Mouse (Mus musculus): ENCODE results near the gene Tle6. TPM values are rescaled to one million over a fixed set of nuclear protein-coding genes. Genes with fewer than 3 reads are reported as not detected.

Gene Tle6
- polyA plus RNA-seq, 1 experiment from 2014 or later, result 3.9 TPM

DNA sequence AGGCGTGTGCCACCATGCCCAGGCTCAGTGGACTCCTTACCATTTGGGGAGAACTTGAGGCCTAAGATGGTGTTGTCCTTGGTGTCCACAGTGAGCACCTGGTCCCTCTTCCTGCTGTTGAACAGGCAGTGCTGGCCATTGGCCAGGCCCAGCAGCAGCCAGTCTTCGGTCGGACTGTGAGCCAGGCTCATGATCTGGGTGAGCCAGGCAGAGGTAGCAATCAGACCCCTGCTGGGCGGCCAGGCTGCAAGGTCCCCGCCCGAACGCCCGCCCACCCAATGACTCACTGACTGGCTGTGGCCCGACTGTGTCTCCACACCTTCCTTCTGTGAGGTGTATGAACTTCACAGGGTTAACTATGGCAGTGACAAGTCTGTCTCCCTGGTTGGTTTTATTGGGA, 9.0 kb downstream of the Tle6 start:
- Histone ChIP-seq H3K9ac (ENCODE audit: low read length) (no peak overlapping the region), H3K27ac (ENCODE audit: low read depth, low read length) (no peak overlapping the region), H3K9me3 (ENCODE audit: control insufficient read depth, low read length) (no peaks in the 10 kb centered on the region), H3K36me3 (ENCODE audit: control insufficient read depth, insufficient read depth, low read length) (no peaks in the 10 kb centered on the region), H3K4me3 (ENCODE audit: low read depth, low read length) (no peak overlapping the region), H3K4me2 (ENCODE audit: low read depth, low read length, severe bottlenecking) (no peak overlapping the region), H3K27me3 (ENCODE audit: control insufficient read depth, insufficient read depth, low read length) (peaks cover 31% of the 10 kb centered on the region), H3K4me1 (replicated peaks; ENCODE audit: control insufficient read depth, insufficient read depth, low read length) (peaks cover 11% of the 10 kb centered on the region)
- no peak for DNase-seq (ENCODE audit: low spot score)
- no peak for ATAC-seq (replicated peaks; ENCODE audit: low FRiP score)
- 67% methylated on average over 9 of the region's 9 CpGs for WGBS

GRCm38 (mm10) chr10:81588739-81589138, 12.1 kb downstream of the Tle6 start:
- no peak overlapping the region for H3K9ac ChIP-seq (ENCODE audit: low read length)
- H3K27ac ChIP-seq (ENCODE audit: low read depth, low read length), result no peak overlapping the region
- no peaks in the 10 kb centered on the region for H3K4me1 ChIP-seq (replicated peaks; ENCODE audit: control insufficient read depth, insufficient read depth, low read length)
- no peak overlapping the region for H3K4me2 ChIP-seq (ENCODE audit: low read depth, low read length, severe bottlenecking)
- 62% methylated on average over 7 of the region's 7 CpGs for WGBS
- no peaks in the 10 kb centered on the region for H3K36me3 ChIP-seq (ENCODE audit: control insufficient read depth, insufficient read depth, low read length)
- no peak for ATAC-seq (replicated peaks; ENCODE audit: low FRiP score)
- no peak overlapping the region for H3K4me3 ChIP-seq (ENCODE audit: low read depth, low read length)
- no peak for DNase-seq (ENCODE audit: low spot score)
- H3K27me3 ChIP-seq (ENCODE audit: control insufficient read depth, insufficient read depth, low read length), result peaks cover 4% of the 10 kb centered on the region
- H3K9me3 ChIP-seq (ENCODE audit: control insufficient read depth, low read length), result no peaks in the 10 kb centered on the region

DNA sequence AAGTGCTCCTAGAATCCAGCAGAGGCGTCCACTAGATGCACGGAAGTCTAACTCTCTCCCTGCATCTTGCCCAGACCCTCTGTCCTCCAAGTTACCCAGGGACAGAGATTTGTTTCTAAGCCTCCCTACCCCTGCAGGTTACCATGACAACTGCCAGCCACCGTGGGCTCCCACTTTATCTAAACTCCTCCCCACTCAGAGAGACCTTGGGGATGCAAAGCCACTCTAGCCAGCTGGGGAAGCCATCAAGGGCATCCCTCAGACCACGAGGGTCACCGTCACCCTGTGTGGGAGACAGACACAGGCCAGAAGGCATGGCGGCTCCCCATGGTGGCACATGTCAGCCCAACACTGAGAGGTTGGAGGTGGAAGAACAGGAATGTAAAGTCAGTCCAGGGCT, 17.5 kb downstream of the Tle6 start:
- Histone ChIP-seq H3K27me3 (ENCODE audit: control insufficient read depth, insufficient read depth, low read length) (peaks cover 12% of the 10 kb centered on the region; the same call in 1 of the 2 replicates), H3K9me3 (ENCODE audit: control insufficient read depth, low read length) (no peaks in the 10 kb centered on the region), H3K4me1 (replicated peaks; ENCODE audit: control insufficient read depth, insufficient read depth, low read length) (peaks cover 4% of the 10 kb centered on the region; the same call in 1 of the 2 replicates), H3K36me3 (ENCODE audit: control insufficient read depth, insufficient read depth, low read length) (no peaks in the 10 kb centered on the region), H3K4me3 (ENCODE audit: low read depth, low read length) (no peak overlapping the region), H3K4me2 (ENCODE audit: low read depth, low read length, severe bottlenecking) (no peak overlapping the region), H3K27ac (ENCODE audit: low read depth, low read length) (no peak overlapping the region), H3K9ac (ENCODE audit: low read length) (no peak overlapping the region)
- WGBS, result 52% methylated on average over 6 of the region's 6 CpGs
- no peak for ATAC-seq (replicated peaks; ENCODE audit: low FRiP score)
- DNase-seq (ENCODE audit: low spot score), result no peak

GRCm38 (mm10) chr10:81580441-81581070, 20.3 kb downstream of the Tle6 start:
- no peaks in the 10 kb centered on the region for H3K36me3 ChIP-seq (ENCODE audit: control insufficient read depth, insufficient read depth, low read length)
- no peak overlapping the region for H3K27ac ChIP-seq (ENCODE audit: low read depth, low read length)
- ATAC-seq (replicated peaks; ENCODE audit: low FRiP score) (no peak), DNase-seq (ENCODE audit: low spot score) (no peak)
- H3K4me2 ChIP-seq (ENCODE audit: low read depth, low read length, severe bottlenecking), result no peak overlapping the region
- peaks cover 27% of the 10 kb centered on the region for H3K27me3 ChIP-seq (ENCODE audit: control insufficient read depth, insufficient read depth, low read length)
- H3K4me1 ChIP-seq (replicated peaks; ENCODE audit: control insufficient read depth, insufficient read depth, low read length), result peaks cover 9% of the 10 kb centered on the region
- no peak overlapping the region for H3K4me3 ChIP-seq (ENCODE audit: low read depth, low read length)
- 63% methylated on average over 25 of the region's 25 CpGs for WGBS
- H3K9me3 ChIP-seq (ENCODE audit: control insufficient read depth, low read length), result no peaks in the 10 kb centered on the region
- no peak overlapping the region for H3K9ac ChIP-seq (ENCODE audit: low read length)

DNA sequence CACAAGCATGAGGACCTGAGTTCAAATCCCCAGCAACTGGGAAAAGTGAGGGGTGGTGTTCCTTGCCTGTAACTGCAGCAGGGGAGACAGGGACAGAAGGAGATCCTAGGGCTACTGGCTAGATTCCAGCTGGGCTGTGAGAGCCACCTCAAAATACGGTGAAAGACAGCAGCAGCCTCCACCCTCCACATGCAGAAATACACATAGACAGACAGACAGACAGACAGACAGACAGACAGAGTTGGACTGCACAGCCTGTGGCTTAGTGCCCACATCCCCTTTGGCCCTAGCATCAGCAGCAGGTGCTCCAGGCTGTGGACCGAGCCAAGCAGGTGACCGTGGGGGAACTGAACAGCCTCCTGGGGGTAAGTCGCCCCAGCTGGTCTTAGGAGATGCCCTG, 20.9 kb downstream of the Tle6 start:
- H3K4me1 ChIP-seq (replicated peaks; ENCODE audit: control insufficient read depth, insufficient read depth, low read length), result peaks cover 13% of the 10 kb centered on the region
- H3K27ac ChIP-seq (ENCODE audit: low read depth, low read length), result no peak overlapping the region

GRCm38 (mm10) chr10:81575695-81576094, 25.2 kb downstream of the Tle6 start:
- Histone ChIP-seq H3K4me3 (ENCODE audit: low read depth, low read length) (peak overlapping the region; percentile 39), H3K4me1 (replicated peaks; ENCODE audit: control insufficient read depth, insufficient read depth, low read length) (peaks cover 27% of the 10 kb centered on the region), H3K9ac (ENCODE audit: low read length) (peak overlapping the region; percentile 53), H3K27me3 (ENCODE audit: control insufficient read depth, insufficient read depth, low read length) (peaks cover 59% of the 10 kb centered on the region), H3K36me3 (ENCODE audit: control insufficient read depth, insufficient read depth, low read length) (no peaks in the 10 kb centered on the region), H3K4me2 (ENCODE audit: low read depth, low read length, severe bottlenecking) (peak overlapping the region; percentile 54), H3K27ac (ENCODE audit: low read depth, low read length) (no peak overlapping the region), H3K9me3 (ENCODE audit: control insufficient read depth, low read length) (no peaks in the 10 kb centered on the region)
- 2% methylated on average over 6 of the region's 6 CpGs for WGBS
- no peak for DNase-seq (ENCODE audit: low spot score)
- ATAC-seq (replicated peaks; ENCODE audit: low FRiP score), result no peak

More for the DNA sequence above, 20.9 kb downstream of the Tle6 start:
- no peak for ATAC-seq (replicated peaks; ENCODE audit: low FRiP score)
- Histone ChIP-seq H3K9me3 (ENCODE audit: control insufficient read depth, low read length) (no peaks in the 10 kb centered on the region), H3K4me2 (ENCODE audit: low read depth, low read length, severe bottlenecking) (no peak overlapping the region), H3K4me3 (ENCODE audit: low read depth, low read length) (no peak overlapping the region), H3K9ac (ENCODE audit: low read length) (no peak overlapping the region), H3K27me3 (ENCODE audit: control insufficient read depth, insufficient read depth, low read length) (peaks cover 33% of the 10 kb centered on the region), H3K36me3 (ENCODE audit: control insufficient read depth, insufficient read depth, low read length) (no peaks in the 10 kb centered on the region)
- 60% methylated on average over 4 of the region's 4 CpGs for WGBS
- DNase-seq (ENCODE audit: low spot score), result no peak

GRCm38 (mm10) chr10:81575208-81575631, 25.7 kb downstream of the Tle6 start:
- 0% methylated on average over 30 of the region's 30 CpGs for WGBS
- Histone ChIP-seq H3K27ac (ENCODE audit: low read depth, low read length) (no peak overlapping the region), H3K4me3 (ENCODE audit: low read depth, low read length) (peak overlapping the region; percentile 39), H3K9ac (ENCODE audit: low read length) (peak overlapping the region; percentile 53), H3K27me3 (ENCODE audit: control insufficient read depth, insufficient read depth, low read length) (peaks cover 59% of the 10 kb centered on the region), H3K4me1 (replicated peaks; ENCODE audit: control insufficient read depth, insufficient read depth, low read length) (peaks cover 30% of the 10 kb centered on the region), H3K9me3 (ENCODE audit: control insufficient read depth, low read length) (no peaks in the 10 kb centered on the region), H3K4me2 (ENCODE audit: low read depth, low read length, severe bottlenecking) (peak overlapping the region; percentile 54), H3K36me3 (ENCODE audit: control insufficient read depth, insufficient read depth, low read length) (no peaks in the 10 kb centered on the region)
- no peak for DNase-seq (ENCODE audit: low spot score)
- ATAC-seq (replicated peaks; ENCODE audit: low FRiP score), result no peak

GRCm38 (mm10) chr10:81574081-81575056, 26.5 kb downstream of the Tle6 start, which contains the start of gene Tle2:
Gene Tle2 (plus strand): TSS chr10:81574561.
- DNase-seq (ENCODE audit: low spot score), result no peak
- 19% methylated on average over 10 of the region's 10 CpGs for WGBS

More at GRCm38 (mm10) chr10:81574081-81575056, 26.5 kb downstream of the Tle6 start, which contains the start of gene Tle2:
- peak within 1 kb of the TSS; percentile 54 for H3K4me2 ChIP-seq (ENCODE audit: low read depth, low read length, severe bottlenecking)
- H3K9ac ChIP-seq (ENCODE audit: low read length), result peak within 1 kb of the TSS; percentile 53
- H3K4me1 ChIP-seq (replicated peaks; ENCODE audit: control insufficient read depth, insufficient read depth, low read length), result peaks cover 37% of the 10 kb centered on the region
- H3K27me3 ChIP-seq (ENCODE audit: control insufficient read depth, insufficient read depth, low read length), result peaks cover 64% of the 10 kb centered on the region
- no peak for ATAC-seq (replicated peaks; ENCODE audit: low FRiP score)
- H3K36me3 ChIP-seq (ENCODE audit: control insufficient read depth, insufficient read depth, low read length), result no peaks in the 10 kb centered on the region
- H3K4me3 ChIP-seq (ENCODE audit: low read depth, low read length), result peak within 1 kb of the TSS; percentile 39
- no peaks in the 10 kb centered on the region for H3K9me3 ChIP-seq (ENCODE audit: control insufficient read depth, low read length)
- no peak within 1 kb of the TSS for H3K27ac ChIP-seq (ENCODE audit: low read depth, low read length)
